Mouse (Mus musculus) lung, postnatal 0 days (tissue): ENCODE measurements around the gene Olfr1506.
"Not testable (repeated sequence)": the region's sequence is repeated elsewhere in the genome, so short reads cannot be mapped to it uniquely, and the experiment has no call there.

ENCODE experiments used
- CTCF ChIP-seq: IDR thresholded peaks from 2 replicates; pipeline ENCODE4 v1.5.1; 2016; ENCODE audit warnings: antibody characterized with exemption, mild to moderate bottlenecking
- EP300 ChIP-seq: IDR thresholded peaks from 2 replicates; pipeline ENCODE4 v1.6.1; 2016; ENCODE audit warnings: antibody characterized with exemption, mild to moderate bottlenecking, control low read depth

DNA sequence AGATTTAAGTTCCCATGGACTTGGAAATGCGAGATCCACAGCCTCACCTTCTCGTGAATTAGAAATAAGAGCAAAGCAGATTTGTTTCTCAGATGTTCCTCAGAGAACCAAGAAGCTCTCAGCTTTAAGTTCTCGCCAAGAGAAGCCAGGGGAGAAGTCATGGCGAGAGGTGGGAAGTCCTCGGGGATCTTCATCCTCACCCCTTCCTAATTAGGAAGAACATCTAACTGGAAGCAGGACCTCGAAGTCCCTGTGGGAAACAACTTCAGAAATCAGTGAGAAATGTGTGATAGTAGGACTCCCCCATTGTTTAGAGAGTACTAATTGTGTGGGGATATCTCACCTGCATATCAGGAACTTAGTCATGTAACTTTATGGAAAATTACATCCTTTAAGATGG, at the start of gene Olfr1506:
- not testable (repeated sequence) for TF ChIP-seq CTCF, EP300
